ENCODE assay signal across 25 mouse cellular contexts in genomic region chr11:34499663-34500062, GRCm38 (mm10).
DNase-seq lines count a peak whose midpoint lies in the region; ATAC-seq and TF ChIP-seq lines count a peak whose summit lies in the region.
"Had no signal": no experiment of that assay in that cellular context is flagged by ENCODE, and none has a peak within 500 bp of the region (broad histone marks: within the 10 kb centered on the region; RNA-seq: fewer than 3 reads in every experiment).

No protein-coding gene starts in this region.

- no peak overlapping the region for H3K4me2 ChIP-seq in forebrain, embryonic 14.5 days (ENCODE audit: low read length)
- H3K4me2 ChIP-seq in midbrain, embryonic 14.5 days (ENCODE audit: low read length): no peak overlapping the region
- H3K4me2 ChIP-seq in midbrain, embryonic 15.5 days: no peak overlapping the region
- H3K4me2 ChIP-seq in forebrain, postnatal 0 days (ENCODE audit: low read depth): no peak overlapping the region
- H3K4me2 ChIP-seq: heart, embryonic 13.5 days; hindbrain, embryonic 14.5 days had no signal

- no peaks in the 10 kb centered on the region for H3K9me3 ChIP-seq in forebrain, embryonic 14.5 days (replicated peaks; ENCODE audit: control insufficient read depth, low read length)
- no peaks in the 10 kb centered on the region for H3K9me3 ChIP-seq in forebrain, embryonic 10.5 days
- no peaks in the 10 kb centered on the region for H3K9me3 ChIP-seq in midbrain, embryonic 14.5 days (ENCODE audit: control insufficient read depth, low read length)
- H3K9me3 ChIP-seq in midbrain, embryonic 15.5 days: no peaks in the 10 kb centered on the region
- no peaks in the 10 kb centered on the region for H3K9me3 ChIP-seq in forebrain, postnatal 0 days (ENCODE audit: low read length)
- H3K9me3 ChIP-seq: heart, embryonic 10.5 days; heart, embryonic 13.5 days had no signal

- WGBS in forebrain, embryonic 14.5 days: 87% methylated on average over 1 of the region's 1 CpGs
- 95% methylated on average over 1 of the region's 1 CpGs for WGBS in forebrain, embryonic 10.5 days
- 86% methylated on average over 1 of the region's 1 CpGs for WGBS in midbrain, embryonic 14.5 days
- 88% methylated on average over 1 of the region's 1 CpGs for WGBS in midbrain, embryonic 15.5 days
- WGBS in forebrain, postnatal 0 days: 78% methylated on average over 1 of the region's 1 CpGs

- 0 out of 2 replicates have a peak, but pooled peaks have one; percentile 32 for ATAC-seq in forebrain, embryonic 14.5 days
- ATAC-seq in midbrain, embryonic 14.5 days (ENCODE audit: low FRiP score, low TSS enrichment): no peak
- ATAC-seq in midbrain, embryonic 15.5 days (replicated peaks): no peak
- ATAC-seq in forebrain, postnatal 0 days: peak; percentile 18; the same call in 1 of the 2 replicates
- ATAC-seq: hindbrain, postnatal 0 days; inflammation-experienced regulatory T-cells, adult 6 months; intestine, embryonic 16.5 days had no signal

- TF ChIP-seq CTCF in forebrain, postnatal 0 days (IDR thresholded peaks at IDR 0.05; ENCODE audit: low read depth): no peak

- H3K27ac ChIP-seq in forebrain, embryonic 14.5 days (ENCODE audit: low read depth, low read length): no peak overlapping the region
- H3K27ac ChIP-seq in forebrain, embryonic 10.5 days: no peak overlapping the region
- H3K27ac ChIP-seq in midbrain, embryonic 14.5 days (replicated peaks; ENCODE audit: low read depth, low read length): no peak overlapping the region
- H3K27ac ChIP-seq in midbrain, embryonic 15.5 days: no peak overlapping the region
- 0 out of 2 replicates have a peak overlapping the region, but pooled peaks have one; percentile 40 for H3K27ac ChIP-seq in forebrain, postnatal 0 days (ENCODE audit: low read depth, low read length)
- H3K27ac ChIP-seq: heart, adult 2 months; heart, embryonic 10.5 days; heart, embryonic 13.5 days; hindbrain, embryonic 14.5 days; hindbrain, postnatal 0 days had no signal

- no peaks in the 10 kb centered on the region for H3K36me3 ChIP-seq in forebrain, embryonic 14.5 days (ENCODE audit: control insufficient read depth, insufficient read depth, low read length)
- H3K36me3 ChIP-seq in forebrain, embryonic 10.5 days (replicated peaks): no peaks in the 10 kb centered on the region
- H3K36me3 ChIP-seq in midbrain, embryonic 14.5 days (ENCODE audit: control insufficient read depth, insufficient read depth, low read length): no peaks in the 10 kb centered on the region
- no peaks in the 10 kb centered on the region for H3K36me3 ChIP-seq in midbrain, embryonic 15.5 days (replicated peaks)
- no peaks in the 10 kb centered on the region for H3K36me3 ChIP-seq in forebrain, postnatal 0 days (ENCODE audit: insufficient read depth)
- H3K36me3 ChIP-seq: G1E; heart, embryonic 10.5 days; heart, embryonic 13.5 days had no signal

- no peak overlapping the region for H3K9ac ChIP-seq in forebrain, embryonic 14.5 days (ENCODE audit: low read length)
- no peak overlapping the region for H3K9ac ChIP-seq in midbrain, embryonic 14.5 days (replicated peaks; ENCODE audit: low read length)
- no peak overlapping the region for H3K9ac ChIP-seq in midbrain, embryonic 15.5 days
- H3K9ac ChIP-seq in forebrain, postnatal 0 days: no peak overlapping the region
- H3K9ac ChIP-seq: heart, embryonic 13.5 days; hindbrain, embryonic 14.5 days had no signal

- no peaks in the 10 kb centered on the region for H3K27me3 ChIP-seq in forebrain, embryonic 14.5 days (replicated peaks; ENCODE audit: control insufficient read depth, insufficient read depth, low read length)
- H3K27me3 ChIP-seq in forebrain, embryonic 10.5 days (ENCODE audit: poor library complexity, severe bottlenecking): no peaks in the 10 kb centered on the region
- no peaks in the 10 kb centered on the region for H3K27me3 ChIP-seq in midbrain, embryonic 14.5 days (ENCODE audit: control insufficient read depth, insufficient read depth, low read length)
- H3K27me3 ChIP-seq in midbrain, embryonic 15.5 days (replicated peaks): no peaks in the 10 kb centered on the region
- H3K27me3 ChIP-seq in forebrain, postnatal 0 days (ENCODE audit: insufficient read depth, low read length): no peaks in the 10 kb centered on the region
- H3K27me3 ChIP-seq: CH12.LX; heart, embryonic 13.5 days had no signal

- peaks cover 3% of the 10 kb centered on the region; the same call in 1 of the 2 replicates for H3K4me1 ChIP-seq in forebrain, embryonic 14.5 days (ENCODE audit: control insufficient read depth, insufficient read depth, low read length)
- H3K4me1 ChIP-seq in forebrain, embryonic 10.5 days: no peaks in the 10 kb centered on the region
- H3K4me1 ChIP-seq in midbrain, embryonic 14.5 days (ENCODE audit: control insufficient read depth, insufficient read depth, low read length): 0 out of 2 replicates have a peak, but pooled peaks cover 6% of the 10 kb centered on the region
- H3K4me1 ChIP-seq in midbrain, embryonic 15.5 days: no peaks in the 10 kb centered on the region
- peaks cover 3% of the 10 kb centered on the region; the same call in 1 of the 2 replicates for H3K4me1 ChIP-seq in forebrain, postnatal 0 days (ENCODE audit: insufficient read depth)
- H3K4me1 ChIP-seq: heart, embryonic 10.5 days; heart, embryonic 13.5 days had no signal

- H3K4me3 ChIP-seq in forebrain, embryonic 14.5 days (ENCODE audit: low read depth, low read length): no peak overlapping the region
- H3K4me3 ChIP-seq in forebrain, embryonic 10.5 days: no peak overlapping the region
- no peak overlapping the region for H3K4me3 ChIP-seq in midbrain, embryonic 14.5 days (replicated peaks; ENCODE audit: low read depth, low read length)
- no peak overlapping the region for H3K4me3 ChIP-seq in midbrain, embryonic 15.5 days
- H3K4me3 ChIP-seq in forebrain, postnatal 0 days (ENCODE audit: low read depth, low read length): no peak overlapping the region
- H3K4me3 ChIP-seq: heart, adult 2 months; heart, embryonic 10.5 days; heart, embryonic 13.5 days had no signal

- DNase-seq in forebrain, embryonic 14.5 days (ENCODE audit: low spot score): peak; percentile 59
- DNase-seq in forebrain, embryonic 10.5 days (ENCODE audit: extremely low spot score, low spot score): no peak
- peak; percentile 61 for DNase-seq in midbrain, embryonic 14.5 days
- DNase-seq in forebrain, postnatal 0 days: no peak
- DNase-seq in gastrocnemius, postnatal 36 days: no peak
- DNase-seq: adrenal gland, adult 2 months; adrenal gland, postnatal 14 days; B cell, adult 2 months; cerebellum, adult 11-12 months; cerebellum, adult 9-10 months; cerebellum, postnatal 14 days; gastrocnemius, postnatal 25 days; heart, adult 2 months; heart, postnatal 14 days; heart, postnatal 4 days; kidney, adult 18-20 months had no signal

- intact Hi-C loops in gastrocnemius, postnatal 36 days (cut with DNase I): no loop called here

Comparison
In these comparisons a context has a peak if more than half of its experiments do, and no peak if none do; other contexts are left out.
1. DNase-seq: peak in forebrain, embryonic 14.5 days (single experiment) and midbrain, embryonic 14.5 days (single experiment); none in forebrain, embryonic 10.5 days (single experiment), forebrain, postnatal 0 days (single experiment) and gastrocnemius, postnatal 36 days (0 of 2).
2. ATAC-seq: peak in forebrain, embryonic 14.5 days (single experiment) and forebrain, postnatal 0 days (single experiment); none in midbrain, embryonic 14.5 days (single experiment) and midbrain, embryonic 15.5 days (single experiment).